Mouse (Mus musculus) heart, adult 2 months (tissue): ENCODE data around the gene Lamb1.

Experiments used
- CTCF ChIP-seq: fragments of 200-600 bp; IDR thresholded peaks from 2 replicates; pipeline ENCODE4 v1.8.1; 2022; ENCODE audit warnings: antibody characterized with exemption, mild to moderate bottlenecking, moderate library complexity
- POLR2A ChIP-seq: fragments of 200-500 bp; IDR thresholded peaks from 2 replicates; pipeline ENCODE4 v1.6.1; 2011; ENCODE audit warnings: mild to moderate bottlenecking, low read depth, low read length, control low read depth; ENCODE audit not compliant: insufficient read depth

- no peak for TF ChIP-seq POLR2A
- no peak for TF ChIP-seq CTCF
Observed at GRCm38 (mm10) chr12:31377241-31377640, 112.2 kb downstream of the Lamb1 start.
